Mouse (Mus musculus): ENCODE measurements around the gene Prrt2. TPM values are rescaled to one million over a fixed set of nuclear protein-coding genes. Genes with fewer than 3 reads are reported as not detected.

Prrt2 gene
- polyA plus RNA-seq, 1 experiment from 2014 or later, result 5.4 TPM

DNA sequence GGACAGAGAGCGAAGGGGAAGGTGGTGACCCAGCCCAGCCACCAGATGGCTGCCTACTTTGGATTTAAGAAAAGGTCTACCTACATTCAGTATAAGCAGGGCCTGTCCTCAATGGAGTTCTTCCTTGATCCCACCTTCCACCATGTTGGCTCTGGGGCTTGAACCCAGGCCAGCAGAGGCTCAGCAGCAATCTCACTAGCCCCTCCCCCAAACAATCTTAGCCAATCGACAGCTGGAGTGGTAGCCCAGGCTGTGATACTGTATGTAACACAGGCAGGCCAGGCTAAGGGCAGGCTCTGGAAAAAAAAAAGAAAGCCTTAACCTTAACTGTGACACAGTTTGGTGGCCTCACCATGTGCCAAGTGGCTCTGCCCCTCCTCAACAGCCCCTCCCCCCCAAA, 9.3 kb downstream of the Prrt2 start:
- peaks cover 38% of the 10 kb centered on the region for H3K4me1 ChIP-seq (replicated peaks; ENCODE audit: control insufficient read depth, insufficient read depth, low read length)
- WGBS, result 74% methylated on average over 2 of the region's 2 CpGs
- no peak overlapping the region for H3K9ac ChIP-seq (ENCODE audit: low read depth, low read length)
- no peak overlapping the region for H3K4me2 ChIP-seq
- ATAC-seq (replicated peaks; ENCODE audit: low FRiP score) (no peak), DNase-seq (ENCODE audit: low spot score) (no peak)
- H3K4me3 ChIP-seq (ENCODE audit: low read depth, low read length), result no peak overlapping the region
- H3K27me3 ChIP-seq (replicated peaks; ENCODE audit: control insufficient read depth, insufficient read depth, low read length), result no peaks in the 10 kb centered on the region
- no peaks in the 10 kb centered on the region for H3K9me3 ChIP-seq (ENCODE audit: control insufficient read depth, low read length)
- H3K36me3 ChIP-seq (ENCODE audit: control insufficient read depth, insufficient read depth, low read length), result peaks cover 13% of the 10 kb centered on the region
- no peak overlapping the region for H3K27ac ChIP-seq (ENCODE audit: low read depth, low read length)

DNA sequence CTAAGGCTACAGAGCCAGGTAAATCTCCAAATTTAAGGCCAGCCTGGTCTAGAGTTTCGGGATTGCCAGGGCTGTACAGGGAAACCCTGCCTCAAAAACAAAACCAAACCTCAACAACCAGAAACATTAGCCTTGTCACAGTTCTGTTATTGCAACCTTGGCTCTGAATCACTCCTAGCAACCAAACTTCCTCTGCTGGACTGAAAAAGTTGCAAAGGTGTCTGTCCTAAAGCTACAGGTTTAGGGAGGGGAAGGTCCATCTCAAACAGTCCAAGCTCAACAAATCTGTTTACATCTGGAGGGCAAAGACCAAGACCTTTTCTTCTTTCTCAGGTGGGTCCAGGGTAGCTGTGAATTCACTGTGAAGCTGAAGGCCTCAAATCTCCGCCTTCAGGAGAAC, 10.0 kb downstream of the Prrt2 start:
- H3K4me2 ChIP-seq, result no peak overlapping the region
- no peaks in the 10 kb centered on the region for H3K27me3 ChIP-seq (replicated peaks; ENCODE audit: control insufficient read depth, insufficient read depth, low read length)
- WGBS, result 96% methylated on average over 2 of the region's 2 CpGs
- no peak overlapping the region for H3K4me3 ChIP-seq (ENCODE audit: low read depth, low read length)
- DNase-seq (ENCODE audit: low spot score) (no peak), ATAC-seq (replicated peaks; ENCODE audit: low FRiP score) (no peak)
- 0 out of 2 replicates have a peak overlapping the region, but pooled peaks have one; percentile 41 for H3K27ac ChIP-seq (ENCODE audit: low read depth, low read length)
- H3K4me1 ChIP-seq (replicated peaks; ENCODE audit: control insufficient read depth, insufficient read depth, low read length), result peaks cover 38% of the 10 kb centered on the region
- H3K9ac ChIP-seq (ENCODE audit: low read depth, low read length), result no peak overlapping the region
- no peaks in the 10 kb centered on the region for H3K9me3 ChIP-seq (ENCODE audit: control insufficient read depth, low read length)
- peaks cover 13% of the 10 kb centered on the region for H3K36me3 ChIP-seq (ENCODE audit: control insufficient read depth, insufficient read depth, low read length)

DNA sequence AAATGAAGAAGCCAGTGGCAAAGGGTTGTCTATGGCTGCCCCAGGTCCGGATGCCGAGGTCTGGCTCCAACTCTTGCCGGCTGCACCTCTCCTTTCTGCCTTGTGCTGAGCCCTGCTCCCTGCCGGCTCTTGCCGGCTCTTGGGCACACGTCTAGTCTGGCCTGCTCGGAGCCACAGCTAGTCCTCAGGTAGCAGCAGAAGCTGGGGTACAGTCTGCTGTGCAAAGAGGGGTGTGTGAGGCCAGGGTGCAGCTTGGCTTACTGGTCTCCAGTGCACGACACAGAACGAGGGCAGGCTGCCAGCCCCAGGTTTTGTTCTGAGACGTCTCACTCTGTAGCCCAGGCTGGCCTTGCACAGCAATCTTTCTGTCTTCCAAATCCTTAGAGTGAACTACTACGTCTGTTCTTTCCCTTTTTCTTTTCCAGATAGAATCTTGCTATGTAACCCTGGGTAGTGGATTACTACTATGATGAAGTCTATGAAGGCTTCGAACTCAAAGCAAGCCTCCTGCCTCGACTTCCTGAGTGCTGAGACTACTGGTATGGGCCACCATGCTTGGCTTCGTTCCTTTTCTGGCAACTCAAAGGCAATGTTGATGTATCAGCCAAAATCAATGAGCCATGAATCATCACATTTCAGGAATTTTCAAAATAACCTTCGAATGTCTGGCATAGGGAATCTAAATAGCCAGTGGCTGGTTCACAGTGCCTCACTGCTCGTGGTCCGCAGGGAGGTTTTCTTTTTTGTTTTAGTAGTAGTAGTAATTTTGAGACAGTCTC, 11.5 kb downstream of the Prrt2 start:
- Histone ChIP-seq H3K4me1 (replicated peaks; ENCODE audit: control insufficient read depth, insufficient read depth, low read length) (peaks cover 24% of the 10 kb centered on the region), H3K36me3 (ENCODE audit: control insufficient read depth, insufficient read depth, low read length) (peaks cover 7% of the 10 kb centered on the region; the same call in 1 of the 2 replicates), H3K4me2 (peak overlapping the region; percentile 33; the same call in 1 of the 2 replicates), H3K9me3 (ENCODE audit: control insufficient read depth, low read length) (no peaks in the 10 kb centered on the region), H3K27me3 (replicated peaks; ENCODE audit: control insufficient read depth, insufficient read depth, low read length) (no peaks in the 10 kb centered on the region), H3K4me3 (ENCODE audit: low read depth, low read length) (no peak overlapping the region), H3K9ac (ENCODE audit: low read depth, low read length) (peak overlapping the region; percentile 57), H3K27ac (ENCODE audit: low read depth, low read length) (peak overlapping the region; percentile 95)
- DNase-seq (ENCODE audit: low spot score) (no peak), ATAC-seq (replicated peaks; ENCODE audit: low FRiP score) (no peak)
- 84% methylated on average over 17 of the region's 17 CpGs for WGBS

DNA sequence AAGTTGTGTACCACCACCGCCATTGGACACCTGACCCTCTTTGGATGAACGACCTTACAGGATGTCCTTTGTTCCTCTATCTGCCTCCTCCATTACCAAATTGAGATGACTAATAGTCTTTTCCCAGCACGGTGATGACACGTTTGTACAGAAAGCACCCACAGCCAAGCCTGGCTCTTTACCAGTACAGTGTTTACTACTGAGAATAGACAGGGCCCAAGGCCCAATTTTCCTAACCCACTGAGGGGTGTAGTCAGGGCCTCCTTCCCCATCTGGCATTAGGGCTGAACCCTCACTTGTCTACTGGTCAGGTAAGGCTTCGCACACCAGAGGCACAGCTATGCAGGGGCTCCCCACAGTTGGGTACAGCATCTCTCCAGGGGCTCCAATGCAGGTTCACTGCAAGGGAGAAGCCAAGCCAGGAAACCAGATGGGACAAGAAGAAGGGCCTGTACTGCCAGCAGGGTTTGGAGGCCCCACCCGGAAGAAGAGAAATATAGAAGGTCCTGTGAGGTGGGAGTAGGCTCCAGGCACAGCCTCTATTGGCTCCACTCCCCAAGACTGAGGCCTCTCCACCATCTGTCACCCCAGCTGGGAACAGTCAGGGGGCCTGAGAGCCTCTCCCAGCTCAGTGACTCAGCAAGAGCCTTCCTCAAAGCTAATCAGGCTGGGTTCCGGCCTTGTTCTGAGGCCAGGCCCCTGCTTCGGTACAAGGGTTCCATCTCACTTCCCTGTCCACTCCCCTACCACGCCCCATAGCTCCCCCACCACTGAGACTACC, 12.6 kb downstream of the Prrt2 start:
- peak; percentile 93 for ATAC-seq (replicated peaks; ENCODE audit: low FRiP score)
- Histone ChIP-seq H3K9me3 (ENCODE audit: control insufficient read depth, low read length) (no peaks in the 10 kb centered on the region), H3K36me3 (ENCODE audit: control insufficient read depth, insufficient read depth, low read length) (peaks cover 3% of the 10 kb centered on the region; the same call in 1 of the 2 replicates)

DNA sequence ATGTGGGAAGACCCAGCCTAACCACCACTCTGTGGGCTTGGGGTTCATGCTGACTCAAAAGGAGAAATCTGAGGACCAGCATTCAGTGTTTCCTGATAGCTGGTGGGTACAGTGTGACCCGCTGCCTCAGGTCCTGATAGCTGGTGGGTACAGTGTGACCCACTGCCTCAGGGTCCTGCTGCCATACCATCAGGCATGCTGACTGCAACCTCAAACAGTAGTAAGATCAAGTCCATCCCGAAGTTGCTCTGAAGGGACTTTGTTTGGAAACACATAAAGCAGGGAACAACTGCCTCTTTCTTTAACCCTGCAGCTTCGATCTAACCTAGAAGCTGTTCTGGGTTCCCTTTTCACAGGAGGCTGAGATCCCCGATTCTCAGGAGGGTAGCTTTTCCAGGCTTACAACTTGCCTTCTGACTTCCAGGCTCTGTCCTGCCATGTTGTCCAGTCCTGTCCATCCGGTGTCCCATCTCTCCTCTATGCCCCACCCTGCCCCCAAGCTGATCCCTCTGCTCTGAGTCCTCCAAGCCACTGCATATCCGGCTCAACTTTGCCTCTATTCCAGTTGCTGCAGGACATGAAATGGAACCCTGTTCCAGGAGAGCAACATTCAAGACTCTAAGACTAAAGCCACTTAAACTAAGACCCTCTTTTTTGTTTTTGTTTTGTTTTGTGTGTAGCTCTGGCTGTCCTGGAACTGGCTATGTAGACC, 13.5 kb downstream of the Prrt2 start:
- Histone ChIP-seq H3K4me2 (no peak overlapping the region), H3K36me3 (ENCODE audit: control insufficient read depth, insufficient read depth, low read length) (no peaks in the 10 kb centered on the region), H3K9ac (ENCODE audit: low read depth, low read length) (no peak overlapping the region), H3K4me3 (ENCODE audit: low read depth, low read length) (no peak overlapping the region), H3K9me3 (ENCODE audit: control insufficient read depth, low read length) (no peaks in the 10 kb centered on the region), H3K27ac (ENCODE audit: low read depth, low read length) (no peak overlapping the region), H3K4me1 (replicated peaks; ENCODE audit: control insufficient read depth, insufficient read depth, low read length) (peaks cover 13% of the 10 kb centered on the region), H3K27me3 (replicated peaks; ENCODE audit: control insufficient read depth, insufficient read depth, low read length) (no peaks in the 10 kb centered on the region)
- DNase-seq (ENCODE audit: low spot score) (no peak), ATAC-seq (replicated peaks; ENCODE audit: low FRiP score) (no peak)
- 83% methylated on average over 6 of the region's 6 CpGs for WGBS

More for the DNA sequence above, 12.6 kb downstream of the Prrt2 start:
- H3K27ac ChIP-seq (ENCODE audit: low read depth, low read length), result peak overlapping the region; percentile 95
- no peak overlapping the region for H3K4me3 ChIP-seq (ENCODE audit: low read depth, low read length)
- DNase-seq (ENCODE audit: low spot score), result peak; percentile 66
- peaks cover 18% of the 10 kb centered on the region for H3K4me1 ChIP-seq (replicated peaks; ENCODE audit: control insufficient read depth, insufficient read depth, low read length)
- peak overlapping the region; percentile 57 for H3K9ac ChIP-seq (ENCODE audit: low read depth, low read length)
- WGBS, result 38% methylated on average over 9 of the region's 9 CpGs
- no peaks in the 10 kb centered on the region for H3K27me3 ChIP-seq (replicated peaks; ENCODE audit: control insufficient read depth, insufficient read depth, low read length)
- H3K4me2 ChIP-seq, result peak overlapping the region; percentile 52

DNA sequence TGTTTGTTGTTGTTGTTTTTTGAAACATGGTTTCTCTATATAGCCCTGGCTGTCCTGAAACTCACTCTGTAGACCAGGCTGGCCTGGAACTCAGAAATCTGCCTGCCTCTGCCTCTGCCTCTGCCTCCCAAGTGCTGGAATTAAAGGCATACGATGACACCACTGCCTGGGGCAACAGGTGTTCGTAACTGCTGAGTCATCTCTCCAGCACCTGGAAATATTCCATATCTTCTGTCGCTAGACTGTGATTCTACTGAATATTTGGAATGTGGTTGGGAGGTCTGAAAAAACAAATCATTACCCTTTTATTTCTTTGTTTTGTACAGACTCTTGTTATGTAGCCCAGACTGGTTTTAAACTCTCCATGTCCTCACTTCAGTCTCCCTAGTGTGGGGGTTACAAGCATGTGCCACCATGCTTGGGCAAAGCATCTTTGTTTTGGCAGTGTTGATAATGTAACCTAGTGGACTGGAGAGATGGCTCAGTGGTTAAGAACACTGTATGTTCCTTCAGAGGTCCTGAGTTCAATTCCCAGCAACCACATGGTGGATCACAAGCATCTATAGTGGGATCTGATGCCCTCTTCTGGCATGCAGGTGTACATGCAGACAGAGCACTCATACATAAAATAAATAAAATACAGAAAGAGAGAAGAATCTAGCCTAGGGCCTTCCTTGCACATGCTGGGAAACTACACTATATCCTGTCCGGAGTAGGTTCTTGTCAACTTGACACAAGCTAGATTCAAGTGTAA, 16.7 kb downstream of the Prrt2 start:
- Histone ChIP-seq H3K27me3 (replicated peaks; ENCODE audit: control insufficient read depth, insufficient read depth, low read length) (no peaks in the 10 kb centered on the region), H3K9ac (ENCODE audit: low read depth, low read length) (no peak overlapping the region), H3K9me3 (ENCODE audit: control insufficient read depth, low read length) (no peaks in the 10 kb centered on the region), H3K4me1 (replicated peaks; ENCODE audit: control insufficient read depth, insufficient read depth, low read length) (peaks cover 12% of the 10 kb centered on the region), H3K36me3 (ENCODE audit: control insufficient read depth, insufficient read depth, low read length) (no peaks in the 10 kb centered on the region), H3K27ac (ENCODE audit: low read depth, low read length) (no peak overlapping the region), H3K4me2 (no peak overlapping the region), H3K4me3 (ENCODE audit: low read depth, low read length) (no peak overlapping the region)
- 82% methylated on average over 4 of the region's 4 CpGs for WGBS
- DNase-seq (ENCODE audit: low spot score), result no peak
- no peak for ATAC-seq (replicated peaks; ENCODE audit: low FRiP score)

DNA sequence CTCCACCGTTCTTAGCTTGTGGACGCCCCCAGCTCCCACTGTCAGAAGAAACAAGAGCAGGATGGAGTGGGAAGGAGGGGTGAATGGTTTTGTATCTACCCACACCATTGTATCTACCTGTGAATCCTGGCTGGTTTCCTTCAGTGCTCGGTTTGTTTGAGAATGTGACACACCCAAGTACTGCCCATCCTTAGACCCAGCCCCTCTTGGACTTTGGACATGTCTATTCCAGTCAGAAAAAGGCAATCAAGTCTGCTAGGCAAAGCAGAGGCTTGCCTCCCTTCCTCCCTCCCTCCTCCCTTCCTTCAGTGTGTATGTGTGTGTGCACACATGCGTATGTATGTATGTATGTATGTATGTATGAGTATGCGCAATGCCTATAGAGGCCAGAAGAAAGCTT, 17.4 kb downstream of the Prrt2 start:
- DNase-seq (ENCODE audit: low spot score) (no peak), ATAC-seq (replicated peaks; ENCODE audit: low FRiP score) (no peak)
- Histone ChIP-seq H3K36me3 (ENCODE audit: control insufficient read depth, insufficient read depth, low read length) (no peaks in the 10 kb centered on the region), H3K9ac (ENCODE audit: low read depth, low read length) (no peak overlapping the region), H3K9me3 (ENCODE audit: control insufficient read depth, low read length) (no peaks in the 10 kb centered on the region), H3K4me3 (ENCODE audit: low read depth, low read length) (no peak overlapping the region), H3K4me1 (replicated peaks; ENCODE audit: control insufficient read depth, insufficient read depth, low read length) (peaks cover 5% of the 10 kb centered on the region), H3K27ac (ENCODE audit: low read depth, low read length) (no peak overlapping the region), H3K27me3 (replicated peaks; ENCODE audit: control insufficient read depth, insufficient read depth, low read length) (no peaks in the 10 kb centered on the region), H3K4me2 (no peak overlapping the region)
- 82% methylated on average over 5 of the region's 5 CpGs for WGBS

DNA sequence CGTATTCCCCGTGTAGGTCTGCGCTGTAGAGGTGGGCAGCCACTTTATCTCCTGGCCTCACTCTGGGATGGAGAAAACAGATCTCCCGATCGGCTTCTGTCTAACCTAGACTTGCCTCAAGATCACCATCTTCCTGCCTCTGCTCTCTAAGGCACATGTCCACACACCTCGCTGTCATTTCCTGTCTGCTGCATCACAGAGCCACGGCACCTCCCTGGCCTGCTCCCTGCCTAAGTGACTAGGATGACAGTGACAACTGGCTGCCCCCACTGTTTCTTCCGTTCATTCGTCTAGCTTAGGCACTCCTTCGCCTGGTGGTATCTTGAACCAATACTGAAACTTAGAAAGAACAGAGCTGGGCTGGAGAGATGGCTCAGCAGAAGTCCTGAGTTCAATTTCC, 21.4 kb downstream of the Prrt2 start:
- Histone ChIP-seq H3K4me3 (ENCODE audit: low read depth, low read length) (no peak overlapping the region), H3K4me1 (replicated peaks; ENCODE audit: control insufficient read depth, insufficient read depth, low read length) (no peaks in the 10 kb centered on the region), H3K9ac (ENCODE audit: low read depth, low read length) (no peak overlapping the region), H3K27me3 (replicated peaks; ENCODE audit: control insufficient read depth, insufficient read depth, low read length) (no peaks in the 10 kb centered on the region), H3K36me3 (ENCODE audit: control insufficient read depth, insufficient read depth, low read length) (no peaks in the 10 kb centered on the region), H3K4me2 (no peak overlapping the region), H3K27ac (ENCODE audit: low read depth, low read length) (no peak overlapping the region), H3K9me3 (ENCODE audit: control insufficient read depth, low read length) (no peaks in the 10 kb centered on the region)
- 61% methylated on average over 10 of the region's 10 CpGs for WGBS
- DNase-seq (ENCODE audit: low spot score), result no peak
- no peak for ATAC-seq (replicated peaks; ENCODE audit: low FRiP score)

Data from liver, embryonic 11.5 days (tissue).